Mouse (Mus musculus): ENCODE results near the gene Prkcd.

Gene Prkcd

GRCm38 (mm10) chr14:30635219-30635910, 9.4 kb upstream of the Prkcd start:
- in situ Hi-C loops (cut with MboI, MseI), result no loop called here

- in situ Hi-C loops (cut with MboI, MseI), result no loop called here
These were observed 8.4 kb upstream of the Prkcd start for GRCm38 (mm10) chr14:30634418-30634817.

GRCm38 (mm10) chr14:30633708-30634107, 7.7 kb upstream of the Prkcd start:
- in situ Hi-C loops (cut with MboI, MseI), result no loop called here

- in situ Hi-C loops (cut with MboI, MseI), result no loop called here
These were observed 5.8 kb upstream of the Prkcd start for GRCm38 (mm10) chr14:30631834-30632233.

- in situ Hi-C loops (cut with MboI, MseI), result no loop called here
These were observed 5.0 kb upstream of the Prkcd start for GRCm38 (mm10) chr14:30630811-30631576.

- in situ Hi-C loops (cut with MboI, MseI), result loop anchor here (5.0 kb wide), 1 partner anchor 82 kb away; the partner anchor contains the start of gene Sfmbt1
These were observed 3.8 kb upstream of the Prkcd start for GRCm38 (mm10) chr14:30629839-30630238.

- in situ Hi-C loops (cut with MboI, MseI), result loop anchor here (5.0 kb wide), 1 partner anchor 84 kb away; the partner anchor contains the start of gene Sfmbt1
These were observed 2.2 kb upstream of the Prkcd start for GRCm38 (mm10) chr14:30628235-30628634.

- in situ Hi-C loops (cut with MboI, MseI), result loop anchor here (5.0 kb wide), 1 partner anchor 85 kb away; the partner anchor contains the start of gene Sfmbt1
These were observed 1.0 kb upstream of the Prkcd start for GRCm38 (mm10) chr14:30626756-30627742.

- in situ Hi-C loops (cut with MboI, MseI), result loop anchor here (5.0 kb wide), 1 partner anchor 87 kb away; the partner anchor contains the start of gene Sfmbt1
These were observed 741 bp downstream of the Prkcd start for GRCm38 (mm10) chr14:30625131-30625807.

GRCm38 (mm10) chr14:30624277-30624721, 1.7 kb downstream of the Prkcd start:
- in situ Hi-C loops (cut with MboI, MseI), result no loop called here

GRCm38 (mm10) chr14:30622556-30622955, 3.5 kb downstream of the Prkcd start:
- in situ Hi-C loops (cut with MboI, MseI), result no loop called here

- in situ Hi-C loops (cut with MboI, MseI), result no loop called here
These were observed 3.9 kb downstream of the Prkcd start for GRCm38 (mm10) chr14:30622130-30622529.

- in situ Hi-C loops (cut with MboI, MseI), result no loop called here
These were observed 5.9 kb downstream of the Prkcd start for GRCm38 (mm10) chr14:30619982-30620578.

GRCm38 (mm10) chr14:30618746-30619275, 7.2 kb downstream of the Prkcd start:
- in situ Hi-C loops (cut with MboI, MseI), result no loop called here

- in situ Hi-C loops (cut with MboI, MseI), result no loop called here
These were observed 9.3 kb downstream of the Prkcd start for GRCm38 (mm10) chr14:30616751-30617150.

GRCm38 (mm10) chr14:30612962-30613715, 12.9 kb downstream of the Prkcd start:
- in situ Hi-C loops (cut with MboI, MseI), result no loop called here

GRCm38 (mm10) chr14:30612523-30612922, 13.5 kb downstream of the Prkcd start:
- in situ Hi-C loops (cut with MboI, MseI), result no loop called here

GRCm38 (mm10) chr14:30610940-30611339, 15.1 kb downstream of the Prkcd start:
- in situ Hi-C loops (cut with MboI, MseI), result no loop called here

GRCm38 (mm10) chr14:30610304-30610703, 15.7 kb downstream of the Prkcd start:
- in situ Hi-C loops (cut with MboI, MseI), result no loop called here
